Mouse (Mus musculus) cerebellum, adult 9-11 months (tissue): Measurements from ENCODE around the gene Thg1l.

ENCODE experiments used
- DNase-seq: peaks from one replicate; pipeline ENCODE4 v3.0.0; 2022

The Thg1l gene

DNA sequence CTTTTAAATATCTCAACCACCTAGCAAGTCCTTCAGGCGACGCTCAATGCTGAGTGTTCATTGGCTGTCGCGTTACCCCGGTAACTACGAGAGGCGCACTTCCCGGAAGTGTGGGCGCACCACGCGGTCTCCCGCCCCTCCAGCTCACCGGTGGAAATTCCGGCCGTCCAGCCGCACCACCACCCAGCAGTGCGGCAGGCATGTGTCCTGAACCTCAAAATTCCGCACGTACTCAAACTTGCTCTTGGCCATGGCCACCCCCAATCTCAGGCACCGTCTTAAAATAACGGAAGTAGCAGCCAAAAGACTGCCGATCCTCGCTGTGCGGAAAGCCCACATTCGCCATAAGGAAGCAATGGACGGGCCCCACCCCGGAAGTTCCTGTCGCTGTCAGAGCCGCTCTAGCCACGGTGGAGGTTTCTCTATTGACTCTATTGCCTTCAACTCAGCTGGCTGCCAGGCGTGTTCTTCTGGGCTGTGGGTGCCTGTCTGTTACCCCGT, at the start of gene Thg1l:
Gene Thg1l (minus strand): TSS at position 368 of the 501 bp plus-strand sequence.
- peak; percentile 89 for DNase-seq

DNA sequence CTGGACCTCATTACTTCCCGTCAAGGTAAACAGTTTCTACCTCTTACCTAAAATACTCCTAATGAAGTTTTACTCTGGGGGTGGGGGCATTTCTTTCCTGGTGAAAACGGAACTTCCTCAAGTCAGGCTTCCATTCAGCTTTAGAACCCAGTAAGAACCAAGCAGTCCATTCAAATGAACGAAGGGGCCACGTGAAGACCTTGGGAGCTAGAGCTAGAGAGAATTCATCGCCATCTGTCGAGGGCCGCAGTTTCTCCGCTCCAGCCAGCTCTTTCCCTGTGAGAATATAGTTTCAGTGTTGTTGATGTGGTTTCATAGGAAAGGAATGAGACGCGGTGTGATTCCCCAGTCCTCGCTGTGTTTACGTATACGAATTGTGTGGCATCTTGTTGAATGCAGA, 36.8 kb upstream of the Thg1l start:
- DNase-seq, result no peak

DNA sequence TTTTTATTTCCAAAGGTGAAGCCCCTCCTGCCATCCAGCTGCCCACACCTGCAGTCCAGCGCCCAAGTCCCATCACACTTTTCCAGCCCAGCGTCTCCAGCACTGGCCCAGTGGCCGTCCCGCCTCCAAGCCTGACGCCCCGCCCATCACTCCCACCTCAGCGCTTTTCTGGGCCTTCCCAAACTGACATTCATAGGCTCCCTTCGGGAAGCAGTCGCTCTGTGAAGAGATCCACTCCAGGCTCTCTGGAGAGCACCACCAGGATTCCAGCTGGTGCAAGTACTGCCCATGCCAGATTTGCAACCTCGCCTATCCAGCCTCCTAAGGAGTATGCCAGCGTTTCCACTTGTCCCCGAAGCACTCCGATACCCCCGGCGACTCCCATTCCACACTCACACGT, 36.3 kb upstream of the Thg1l start:
- DNase-seq, result no peak

DNA sequence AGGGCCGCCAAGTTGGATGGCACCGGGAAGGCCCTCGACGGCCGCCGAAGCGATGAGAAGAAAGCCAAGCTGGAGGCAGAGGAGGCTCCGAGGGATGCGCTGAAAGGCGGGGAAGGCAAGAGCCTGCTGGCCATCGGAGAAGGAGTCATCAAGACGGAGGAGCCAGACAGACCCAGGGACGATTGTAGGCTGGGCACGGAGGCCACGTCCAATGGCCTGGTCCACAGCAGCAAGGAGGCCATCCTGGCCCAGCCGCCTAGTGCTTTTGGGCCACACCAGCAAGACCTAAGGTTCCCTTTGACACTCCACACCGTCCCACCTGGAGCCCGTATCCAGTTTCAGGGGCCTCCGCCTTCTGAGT, 25.6 kb upstream of the Thg1l start:
- DNase-seq, result no peak

DNA sequence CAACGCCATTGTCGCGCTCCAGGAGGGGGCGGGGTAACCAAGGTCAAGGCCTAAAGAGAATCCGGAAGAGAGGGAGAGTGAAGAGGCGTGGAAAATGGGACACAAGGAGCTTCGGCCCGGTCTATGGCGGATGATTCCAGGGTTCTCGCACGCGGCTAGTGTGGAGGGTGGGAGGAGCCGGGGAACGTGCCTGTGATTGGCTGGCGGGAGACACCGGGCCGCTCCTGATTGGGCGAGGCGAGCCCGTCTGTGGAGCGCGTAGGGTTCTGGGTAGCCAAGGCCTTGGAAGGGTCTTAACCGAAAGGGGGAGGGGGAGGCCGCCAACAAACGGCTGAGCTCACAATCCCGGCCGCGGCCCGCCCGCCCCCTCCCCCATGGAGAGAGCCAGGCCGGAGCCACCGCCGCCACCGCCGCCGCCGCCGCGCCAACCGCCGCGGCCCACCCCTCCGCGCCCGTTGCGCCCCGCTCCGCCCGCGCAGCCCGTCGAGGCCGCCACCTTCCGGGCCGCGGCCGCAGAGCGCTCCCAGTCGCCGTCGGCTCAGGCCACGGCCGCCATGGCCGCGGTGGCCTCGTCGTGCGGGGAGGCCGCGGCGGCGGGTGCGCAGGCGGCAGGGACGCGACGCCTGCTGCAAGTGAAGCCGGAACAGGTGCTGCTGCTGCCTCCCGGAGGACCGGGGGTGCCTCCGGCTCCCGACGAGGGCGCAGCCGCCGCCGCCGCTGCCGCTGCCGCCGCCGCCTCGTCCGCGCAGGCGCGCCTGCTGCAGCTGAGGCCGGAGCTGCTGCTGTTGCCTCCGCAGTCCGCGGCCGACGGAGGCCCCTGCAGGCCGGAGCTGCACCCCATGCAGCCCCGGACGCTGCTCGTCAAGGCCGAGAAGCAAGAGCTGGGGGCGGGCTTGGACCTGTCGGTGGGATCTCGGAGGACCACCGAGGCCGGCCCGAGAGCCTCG, 24.9 kb upstream of the Thg1l start, which contains the start of gene Sox30:
Gene Sox30 (plus strand): TSS at position 365 of the 947 bp plus-strand sequence.
- no peak for DNase-seq

DNA sequence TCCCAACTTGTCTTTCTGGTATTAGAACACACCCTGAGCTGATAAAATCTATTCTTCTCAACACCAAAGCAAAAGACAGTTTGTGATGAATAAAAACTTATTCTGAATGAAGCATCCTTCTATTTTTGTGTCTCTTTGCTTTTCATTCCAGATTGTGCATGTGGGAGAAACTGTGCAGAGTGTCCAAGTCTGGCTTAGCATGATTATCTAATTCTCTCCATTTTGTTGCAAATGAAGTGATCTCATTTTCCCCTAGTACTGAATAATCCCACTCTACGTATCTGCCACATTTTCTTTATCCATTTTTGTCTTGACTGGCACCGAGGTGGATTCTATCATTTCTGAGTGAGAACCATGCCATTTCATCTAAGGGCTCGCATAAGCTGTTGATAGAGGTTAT, 20.8 kb upstream of the Thg1l start:
- DNase-seq, result no peak

DNA sequence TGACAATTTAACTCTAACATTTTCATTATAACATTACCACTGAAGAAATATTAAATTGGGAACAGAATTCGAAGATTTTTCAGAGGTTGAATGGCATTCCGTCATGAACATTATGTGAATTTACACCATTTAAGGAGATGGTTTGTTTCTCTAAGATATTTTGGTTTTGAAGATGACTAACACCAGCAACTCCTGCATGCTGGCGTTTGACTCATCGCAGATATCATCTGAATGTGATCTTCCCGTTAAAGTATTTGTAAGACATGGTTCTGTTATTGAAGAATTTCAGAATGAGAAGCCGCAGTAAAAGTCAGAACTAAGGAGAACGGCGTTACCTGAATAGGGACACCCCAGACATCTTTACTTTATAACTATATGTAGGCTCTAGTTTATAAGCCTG, 19.2 kb upstream of the Thg1l start:
- DNase-seq, result no peak

DNA sequence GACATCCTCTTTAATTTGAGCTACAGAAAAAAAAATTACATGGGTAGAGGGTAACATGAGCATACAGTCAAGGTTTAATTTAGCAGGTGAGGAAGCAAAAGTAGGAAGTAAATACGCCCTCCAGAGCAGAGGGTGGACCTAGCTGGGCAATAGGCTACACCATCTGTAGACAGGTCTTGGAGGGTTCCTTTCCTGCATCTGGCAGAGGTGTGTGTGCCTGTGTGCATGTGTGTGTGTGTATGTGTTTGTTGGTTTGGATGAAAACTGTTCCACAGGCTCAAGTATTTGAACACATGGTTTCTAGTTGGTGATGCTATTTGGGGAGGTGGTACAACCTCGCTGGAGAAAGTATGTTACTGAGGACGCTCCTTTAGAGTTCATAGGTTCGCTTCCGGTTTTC, 18.3 kb upstream of the Thg1l start:
- DNase-seq, result no peak

DNA sequence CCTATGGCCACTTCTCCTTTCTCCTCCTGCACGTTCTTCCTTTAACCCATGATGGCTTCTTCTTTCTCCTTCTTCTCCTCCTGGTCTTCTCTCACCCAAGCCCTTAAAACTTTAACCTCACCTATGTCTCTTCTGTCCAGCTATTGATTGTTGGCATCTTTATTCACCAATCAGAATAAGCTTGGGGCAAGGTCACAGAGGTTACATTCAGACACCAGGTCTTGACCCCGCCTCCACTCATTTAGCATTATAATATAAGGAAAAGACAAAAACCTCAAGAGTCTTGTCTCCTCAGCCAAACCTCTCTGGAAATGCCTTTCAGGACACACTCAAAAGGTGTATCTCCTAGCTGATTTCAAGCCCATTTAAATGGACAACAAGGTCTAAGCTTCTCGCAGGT, 13.2 kb upstream of the Thg1l start:
- no peak for DNase-seq

DNA sequence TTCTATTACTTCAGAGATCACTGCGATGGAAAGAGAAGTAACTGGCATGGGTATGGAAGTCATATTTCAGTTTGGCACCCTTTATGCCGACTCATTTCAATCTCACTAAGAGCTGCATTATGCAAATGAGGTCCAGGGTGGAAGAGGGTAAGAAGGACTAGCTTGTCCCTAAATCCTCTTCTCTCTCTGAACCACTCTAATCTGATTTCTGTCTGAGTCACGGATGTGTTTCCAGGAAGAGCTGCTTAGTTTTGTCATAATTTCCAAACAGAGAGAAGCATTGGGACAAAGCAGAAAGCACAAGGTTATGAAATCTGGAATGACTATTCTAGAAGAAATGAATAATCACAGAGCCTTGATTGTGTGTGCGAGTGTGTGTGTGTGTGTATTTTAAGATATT, 11.6 kb upstream of the Thg1l start:
- DNase-seq, result no peak

DNA sequence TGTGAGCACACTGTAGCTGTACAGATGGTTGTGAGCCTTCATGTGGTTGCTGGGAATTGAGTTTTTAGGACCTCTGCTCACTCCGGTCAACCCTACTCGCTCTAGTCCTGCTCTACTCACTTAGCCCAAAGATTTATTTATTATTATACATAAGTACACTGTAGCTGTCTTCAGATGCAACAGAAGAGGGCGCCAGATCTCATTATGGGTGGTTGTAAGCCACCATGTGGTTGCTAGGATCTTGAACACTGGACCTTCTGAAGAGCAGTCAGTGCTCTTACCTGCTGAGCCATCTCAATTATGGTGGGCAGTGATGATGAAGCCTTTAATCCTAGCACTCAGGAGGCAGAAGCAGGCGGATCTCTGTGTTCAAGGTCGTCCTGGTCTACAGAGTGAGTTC, 4.7 kb upstream of the Thg1l start:
- DNase-seq, result no peak

DNA sequence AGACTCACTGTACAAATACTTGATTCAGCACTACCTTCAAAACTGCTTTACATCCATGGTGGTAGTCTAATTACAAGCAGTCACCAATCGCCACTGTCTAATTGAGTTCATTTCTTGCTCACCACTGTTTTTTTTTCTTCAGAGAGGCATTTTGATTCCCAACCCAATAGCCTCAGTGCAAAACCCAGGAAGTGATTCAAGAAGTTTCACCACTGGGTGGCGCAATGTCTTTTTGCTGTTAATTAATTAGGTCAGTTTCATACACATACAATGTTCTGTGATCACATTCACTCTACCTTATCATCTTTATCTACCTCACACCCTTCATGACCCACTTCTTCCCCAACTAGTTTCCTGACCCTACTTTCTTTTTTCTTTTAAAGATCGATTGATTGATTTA, 4.3 kb upstream of the Thg1l start:
- no peak for DNase-seq

DNA sequence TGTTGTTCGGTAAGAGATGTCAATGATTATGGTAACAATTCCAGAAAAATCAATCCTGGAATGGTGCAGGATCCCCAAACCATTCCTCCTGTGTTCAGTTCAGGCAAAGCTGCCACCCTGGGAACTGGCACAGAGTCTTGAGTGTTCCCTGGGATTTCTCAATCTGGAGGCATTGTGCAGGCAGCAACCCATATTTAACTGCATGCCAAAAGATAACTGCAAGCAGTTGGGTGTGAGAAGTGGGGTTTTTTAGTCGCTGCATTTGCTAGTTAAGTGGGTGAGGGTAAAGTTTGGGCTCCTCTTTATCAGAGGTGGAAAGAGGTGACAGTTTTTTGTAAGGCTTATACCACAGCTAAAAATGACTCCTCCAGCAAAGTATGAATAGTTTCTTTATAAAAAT, 7.8 kb downstream of the Thg1l start:
- DNase-seq, result no peak

DNA sequence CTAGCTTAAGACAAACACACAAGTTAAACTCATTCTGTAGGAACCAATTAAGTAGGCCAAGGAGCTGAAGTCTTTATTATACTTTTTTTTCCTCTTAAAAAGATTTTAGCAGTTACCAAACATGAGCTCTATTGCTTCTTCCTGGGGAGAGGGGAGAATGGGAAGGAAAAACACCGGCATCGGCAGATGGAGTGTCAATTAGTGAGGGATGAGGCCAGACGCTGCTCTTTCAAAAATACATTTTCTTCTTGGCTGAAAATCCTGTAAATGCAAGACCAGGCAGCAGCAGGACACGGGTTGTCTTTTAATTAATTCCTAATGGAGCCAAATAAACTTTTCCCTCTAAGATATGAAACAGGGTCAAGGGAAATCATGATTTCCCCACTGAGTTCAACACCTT, 8.5 kb downstream of the Thg1l start:
- DNase-seq, result no peak

DNA sequence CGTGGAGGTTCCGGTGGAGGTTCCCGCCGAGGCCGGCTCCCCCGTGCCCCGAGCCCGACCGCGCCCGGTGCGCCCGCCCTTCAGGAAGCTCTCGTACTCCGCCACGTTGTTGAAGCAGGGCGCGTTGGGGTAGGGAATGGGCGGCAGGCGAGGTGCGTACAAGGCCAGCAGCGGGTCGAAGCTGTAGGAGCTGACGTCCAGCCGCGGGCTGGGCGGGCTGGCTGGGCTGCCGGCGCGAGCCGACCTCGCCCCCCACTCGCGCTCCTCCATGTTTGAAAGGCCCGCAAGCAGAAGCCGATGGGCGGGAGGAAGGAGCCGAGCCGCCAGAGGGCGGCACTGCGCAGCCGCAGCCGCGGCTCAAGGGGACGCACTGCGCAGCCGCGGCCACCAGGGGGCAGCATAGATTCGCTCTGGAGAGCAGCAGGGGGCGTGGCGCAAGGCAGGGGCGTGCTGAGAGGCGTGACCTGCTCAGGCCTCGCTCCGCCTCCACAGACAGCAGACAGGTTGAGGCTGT, 10.6 kb downstream of the Thg1l start, which contains the start of gene Lsm11:
Gene Lsm11 (minus strand): TSS at position 293 of the 514 bp plus-strand sequence.
- DNase-seq, result peak; percentile 94

DNA sequence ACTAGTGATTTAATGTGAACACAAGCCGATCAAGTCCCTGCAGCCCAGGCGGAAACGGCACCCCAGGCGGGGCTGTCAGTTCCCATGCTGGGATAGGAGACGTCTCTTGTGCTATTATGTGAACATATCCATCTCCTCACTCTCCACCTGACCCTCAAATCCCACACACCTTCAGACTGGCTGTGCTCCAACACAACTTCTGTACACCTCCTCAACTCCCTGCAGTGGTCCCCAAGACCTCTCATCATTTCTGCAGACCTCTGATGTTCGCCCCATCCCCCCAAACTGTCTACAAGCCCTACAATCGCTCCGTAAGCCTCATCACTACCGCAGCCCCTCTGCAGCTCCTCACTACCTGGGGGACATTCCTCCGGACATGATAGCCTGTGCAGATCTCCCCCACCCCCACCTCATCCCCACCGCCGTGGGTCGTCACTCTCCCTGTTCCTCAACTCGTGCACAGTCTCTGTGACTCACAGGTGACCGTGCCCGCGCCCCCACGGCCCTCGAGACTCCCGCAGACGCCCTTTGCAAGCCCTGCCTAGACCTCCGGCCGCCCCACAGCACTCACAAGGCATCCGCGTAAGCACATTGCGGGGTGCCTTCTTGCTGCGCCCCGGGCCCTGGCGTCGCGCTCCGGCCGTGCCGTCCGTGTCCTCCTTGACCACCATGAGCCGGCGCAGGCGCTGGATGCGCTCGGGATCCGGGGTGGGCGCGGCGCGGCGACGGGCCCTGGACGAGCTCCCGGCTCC, 11.2 kb downstream of the Thg1l start:
- DNase-seq, result peak; percentile 58

DNA sequence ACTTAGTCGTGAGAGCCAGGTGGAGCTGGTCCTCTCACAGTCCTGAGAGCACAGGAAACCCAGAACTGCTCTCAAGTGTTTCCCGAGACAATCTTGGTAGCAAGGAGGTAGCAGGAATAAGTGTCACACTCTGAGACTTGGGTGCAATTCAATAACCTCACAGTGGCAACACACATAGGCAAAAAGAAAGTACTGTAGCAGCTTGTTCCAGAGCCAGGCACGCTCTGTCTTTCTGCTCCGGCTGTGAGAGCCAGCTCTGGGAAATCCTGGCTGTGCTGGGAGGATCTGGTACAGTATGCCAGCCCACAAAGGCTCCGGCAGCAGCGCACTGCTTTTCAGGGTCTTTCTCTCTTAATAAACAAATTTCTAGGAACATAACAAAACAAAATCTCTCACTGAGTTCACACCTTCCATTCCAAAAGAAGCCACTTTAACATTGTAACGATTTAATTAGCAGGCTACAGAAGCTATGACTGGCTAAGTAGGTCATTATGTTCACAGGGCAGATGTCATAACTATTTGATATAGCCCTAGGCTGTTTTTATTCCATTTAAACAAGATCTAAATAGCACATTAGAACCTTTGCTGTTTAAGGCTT, 12.1 kb downstream of the Thg1l start:
- peak; percentile 39 for DNase-seq

DNA sequence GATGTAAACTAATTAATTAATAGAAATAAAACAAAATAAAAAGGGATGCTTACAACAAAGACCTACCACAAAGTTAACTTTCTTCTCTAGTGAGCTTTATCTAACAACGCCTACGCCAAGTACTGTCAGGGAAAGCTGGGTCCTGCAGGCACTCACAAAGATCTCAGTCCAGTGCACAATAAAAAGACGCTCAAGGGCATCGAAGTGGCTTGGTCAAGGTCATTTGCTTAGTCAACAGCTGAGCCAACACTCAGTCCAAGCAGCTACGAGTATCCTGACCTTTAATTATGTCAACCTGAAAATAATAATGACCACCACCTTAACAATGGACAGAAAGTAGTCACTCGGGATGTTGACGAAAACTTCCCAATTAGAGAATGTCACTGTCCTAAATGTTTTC, 13.0 kb downstream of the Thg1l start:
- DNase-seq, result no peak

DNA sequence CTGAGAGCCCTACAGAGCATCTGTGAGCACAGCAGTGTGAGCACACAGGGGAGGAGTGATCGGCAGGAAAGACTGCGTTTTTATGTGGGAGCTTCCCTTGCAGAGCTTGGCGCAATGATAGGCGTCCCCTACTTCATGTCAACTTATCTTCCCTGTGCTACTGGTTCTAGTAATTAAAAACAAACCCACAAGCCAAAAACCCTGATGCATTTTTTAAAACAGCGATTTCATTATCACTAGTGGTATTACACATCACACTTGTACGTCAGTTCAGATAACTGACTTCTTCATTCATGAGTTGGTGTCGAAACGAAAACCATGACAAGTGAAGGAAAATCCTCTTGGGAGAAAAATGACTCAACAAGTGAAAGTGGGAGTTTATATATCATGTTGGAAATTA, 16.4 kb downstream of the Thg1l start:
- no peak for DNase-seq

DNA sequence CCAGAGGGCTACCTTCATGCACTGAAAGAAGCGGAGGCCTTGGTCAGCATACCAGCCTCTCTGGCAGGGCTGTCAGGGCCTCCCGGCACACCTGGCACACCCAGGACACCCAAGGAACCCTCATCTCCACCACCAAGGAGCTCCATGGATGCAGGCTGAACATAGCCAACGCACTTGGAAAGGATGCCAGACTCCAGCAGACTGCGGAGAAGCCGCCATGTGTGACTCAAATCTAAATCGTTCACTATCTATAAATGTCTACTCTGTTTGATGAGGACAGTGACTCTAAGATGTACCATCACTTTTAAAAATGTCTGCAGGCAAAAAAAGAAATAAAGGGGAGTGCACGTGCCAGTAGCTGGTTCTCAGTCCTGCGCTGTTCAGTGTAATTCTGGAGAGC, 17.8 kb downstream of the Thg1l start:
- no peak for DNase-seq

DNA sequence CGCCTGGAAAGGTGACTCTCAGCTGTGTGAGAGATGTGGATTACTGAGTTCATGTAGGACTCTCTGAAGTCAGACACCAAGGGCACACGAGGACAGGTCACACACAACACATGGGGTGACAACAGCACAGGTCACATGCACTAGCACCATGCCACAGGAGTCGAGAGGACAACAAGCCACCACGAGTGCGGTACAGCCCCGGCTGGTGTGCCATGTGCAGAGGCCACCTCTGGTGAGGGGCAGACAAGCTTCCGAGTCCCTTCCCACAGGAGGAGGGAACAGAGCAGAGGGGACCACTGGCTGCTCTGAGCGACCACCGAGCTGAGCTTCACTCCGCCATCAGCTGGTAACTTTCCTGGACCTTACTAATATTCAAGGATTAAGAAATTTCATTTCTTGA, 22.5 kb downstream of the Thg1l start:
- no peak for DNase-seq

DNA sequence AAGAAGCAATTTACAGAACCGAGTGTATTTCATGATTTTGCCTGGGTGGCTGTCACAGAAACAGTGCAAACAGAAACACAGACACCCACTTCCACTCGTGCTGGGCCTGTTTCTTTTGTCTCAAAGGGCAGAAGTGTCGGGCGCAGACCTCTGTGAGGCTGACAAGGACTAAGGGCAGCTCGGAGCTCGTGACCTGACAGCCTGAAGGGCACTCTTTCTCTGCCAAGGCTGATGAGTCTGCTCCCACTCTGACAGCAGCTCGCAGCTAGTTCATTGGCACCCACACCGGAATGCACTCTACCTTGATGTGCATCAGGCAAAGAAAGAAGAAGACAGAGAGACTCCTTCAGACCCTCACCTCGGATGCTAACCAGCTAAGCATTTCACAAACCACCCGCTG, 25.8 kb downstream of the Thg1l start:
- no peak for DNase-seq

DNA sequence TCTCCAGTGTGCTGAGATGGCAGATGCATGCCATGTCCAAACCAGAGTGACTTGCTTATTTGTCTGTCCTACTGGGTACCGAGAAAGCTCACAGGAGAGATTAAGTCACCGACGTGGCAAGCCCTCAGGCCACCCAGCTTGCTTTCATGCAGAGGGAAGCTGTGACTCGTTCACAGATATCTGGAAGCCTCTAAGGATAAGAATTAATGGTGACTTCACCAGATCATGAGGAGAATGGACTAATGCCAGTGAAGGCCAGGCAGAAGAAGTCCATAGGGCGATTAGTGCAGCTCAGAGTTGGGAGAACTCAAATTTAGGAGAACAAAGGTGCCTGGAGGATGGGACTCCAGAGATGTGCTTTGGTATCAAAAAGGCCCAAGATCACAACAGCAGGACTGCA, 27.8 kb downstream of the Thg1l start:
- no peak for DNase-seq
